In the genomic region with DNA sequence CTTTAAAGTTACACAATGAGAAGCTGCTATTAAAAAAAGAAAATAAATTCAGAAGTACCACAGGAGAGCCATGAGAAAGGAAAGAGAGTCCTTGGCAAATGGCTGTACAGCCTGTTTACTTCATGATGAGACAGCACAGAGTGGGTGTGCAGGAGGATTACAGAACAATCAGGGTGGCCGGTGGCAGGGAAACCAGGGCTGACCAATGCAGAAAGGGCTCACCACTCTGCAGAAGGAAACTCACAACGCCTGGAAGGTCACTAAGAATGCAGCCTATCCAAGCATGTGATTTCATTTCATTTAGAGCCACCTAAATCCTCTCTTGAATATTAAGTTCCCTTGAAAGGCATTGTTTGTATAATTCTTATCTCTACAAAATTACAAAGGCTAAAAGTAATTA, we compare ENCODE assay signal across 19 mouse cellular contexts.
DNase-seq lines count a peak whose midpoint lies in the region; ATAC-seq and TF ChIP-seq lines count a peak whose summit lies in the region.
"Had no signal": no experiment of that assay in that cellular context is flagged by ENCODE, and none has a peak within 500 bp of the region (broad histone marks: within the 10 kb centered on the region; RNA-seq: fewer than 3 reads in every experiment).

No protein-coding gene starts in this region.

- intact Hi-C loops in left cerebral cortex, postnatal 4 days (cut with DNase I): no loop called here

- TF ChIP-seq POLR2A in brain, embryonic 14.5 days (IDR thresholded peaks at IDR 0.05; ENCODE audit: borderline replicate concordance, extremely low read depth, insufficient read depth, insufficient read length, poor library complexity, severe bottlenecking): no peak

- no peak overlapping the region for H3K27ac ChIP-seq in forebrain, embryonic 13.5 days
- no peak overlapping the region for H3K27ac ChIP-seq in midbrain, embryonic 14.5 days (replicated peaks; ENCODE audit: low read depth, low read length)
- H3K27ac ChIP-seq: hindbrain, embryonic 15.5 days; liver, embryonic 15.5 days had no signal

- H3K27me3 ChIP-seq in forebrain, embryonic 13.5 days: no peaks in the 10 kb centered on the region
- H3K27me3 ChIP-seq in midbrain, embryonic 14.5 days (ENCODE audit: control insufficient read depth, insufficient read depth, low read length): no peaks in the 10 kb centered on the region
- H3K27me3 ChIP-seq: hindbrain, embryonic 15.5 days; liver, embryonic 15.5 days had no signal

- 4% methylated on average over 2 of the region's 2 CpGs for WGBS in forebrain, embryonic 13.5 days
- 11% methylated on average over 2 of the region's 2 CpGs for WGBS in midbrain, embryonic 14.5 days

- peak; percentile 65 for DNase-seq in Muller cell, postnatal 12 days (ENCODE audit: inconsistent ontology term)
- peak; percentile 70 for DNase-seq in brain, embryonic 14.5 days (ENCODE audit: low read depth)
- DNase-seq in midbrain, embryonic 14.5 days: peak; percentile 14
- no peak for DNase-seq in left cerebral cortex, postnatal 4 days
- no peak for DNase-seq in lung, postnatal 14 days
- DNase-seq in kidney, postnatal 25 days: no peak
- no peak for DNase-seq in kidney, adult 9 months
- DNase-seq: adrenal gland, adult 2 months; cerebellum, adult 2 months; gastrocnemius, postnatal 36 days; heart, postnatal 14 days; kidney, adult 11 months; kidney, postnatal 10 days; layer of hippocampus, adult 9-11 months; lung, postnatal 10 days had no signal

- no peaks in the 10 kb centered on the region for H3K9me3 ChIP-seq in forebrain, embryonic 13.5 days (replicated peaks)
- no peaks in the 10 kb centered on the region for H3K9me3 ChIP-seq in midbrain, embryonic 14.5 days (ENCODE audit: control insufficient read depth, low read length)
- H3K9me3 ChIP-seq: hindbrain, embryonic 15.5 days; liver, embryonic 15.5 days had no signal

- H3K4me3 ChIP-seq in forebrain, embryonic 13.5 days: no peak overlapping the region
- H3K4me3 ChIP-seq in midbrain, embryonic 14.5 days (replicated peaks; ENCODE audit: low read depth, low read length): no peak overlapping the region
- H3K4me3 ChIP-seq: hindbrain, embryonic 15.5 days; liver, embryonic 15.5 days had no signal

- ATAC-seq in forebrain, embryonic 13.5 days: peak; percentile 75
- ATAC-seq in midbrain, embryonic 14.5 days (ENCODE audit: low FRiP score, low TSS enrichment): no peak

- no peak overlapping the region for H3K4me2 ChIP-seq in forebrain, embryonic 13.5 days
- H3K4me2 ChIP-seq in midbrain, embryonic 14.5 days (ENCODE audit: low read length): no peak overlapping the region
- H3K4me2 ChIP-seq: heart, embryonic 11.5 days; hindbrain, embryonic 15.5 days; liver, embryonic 15.5 days had no signal

- no peaks in the 10 kb centered on the region for H3K36me3 ChIP-seq in forebrain, embryonic 13.5 days (ENCODE audit: poor library complexity, severe bottlenecking)
- H3K36me3 ChIP-seq in midbrain, embryonic 14.5 days (ENCODE audit: control insufficient read depth, insufficient read depth, low read length): no peaks in the 10 kb centered on the region
- H3K36me3 ChIP-seq: hindbrain, embryonic 15.5 days; liver, embryonic 15.5 days had no signal

- TF ChIP-seq CTCF in brain, embryonic 14.5 days (IDR thresholded peaks at IDR 0.05; ENCODE audit: borderline replicate concordance, extremely low read depth, insufficient read depth, insufficient read length): no peak

- no peak overlapping the region for H3K9ac ChIP-seq in forebrain, embryonic 13.5 days
- H3K9ac ChIP-seq in midbrain, embryonic 14.5 days (replicated peaks; ENCODE audit: low read length): no peak overlapping the region
- H3K9ac ChIP-seq: hindbrain, embryonic 15.5 days; liver, embryonic 15.5 days had no signal

- H3K4me1 ChIP-seq in forebrain, embryonic 13.5 days: peaks cover 14% of the 10 kb centered on the region; the same call in 1 of the 2 replicates
- no peaks in the 10 kb centered on the region for H3K4me1 ChIP-seq in midbrain, embryonic 14.5 days (ENCODE audit: control insufficient read depth, insufficient read depth, low read length)
- H3K4me1 ChIP-seq: hindbrain, embryonic 15.5 days; liver, embryonic 15.5 days had no signal

Comparison
In these comparisons a context has a peak if more than half of its experiments do, and no peak if none do; other contexts are left out.
1. DNase-seq: peak in Muller cell, postnatal 12 days (single experiment), brain, embryonic 14.5 days (single experiment) and midbrain, embryonic 14.5 days (single experiment); none in left cerebral cortex, postnatal 4 days (single experiment), lung, postnatal 14 days (single experiment), kidney, postnatal 25 days (0 of 2) and kidney, adult 9 months (single experiment).